Mouse (Mus musculus): ENCODE results near the gene Napsa. TPM values are rescaled to one million over a fixed set of nuclear protein-coding genes. Genes with fewer than 3 reads are reported as not detected.
A peak's percentile ranks its signal among the peaks of the same experiment; 100 is the strongest.

Napsa gene
- polyA plus RNA-seq, 1 experiment, result 256 TPM

DNA sequence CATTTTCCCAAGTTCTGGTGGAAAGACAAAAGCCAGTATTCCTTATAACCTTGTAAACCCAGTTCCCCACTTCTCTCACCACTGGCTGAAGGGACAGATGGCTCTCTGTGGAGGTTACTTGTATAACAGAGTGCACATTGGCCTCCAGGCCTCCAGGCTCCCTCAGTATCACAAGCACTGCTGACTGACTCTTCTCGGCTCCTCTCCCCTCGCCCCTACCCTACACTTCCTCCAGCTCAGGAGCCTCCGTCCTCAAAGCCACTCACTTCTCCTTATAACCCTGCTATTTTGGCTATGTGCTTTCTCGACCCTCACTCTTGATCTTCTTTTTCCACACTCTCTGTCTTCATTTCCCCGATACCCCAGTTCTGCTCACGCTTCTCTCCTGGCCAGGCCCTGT lies 6.8 kb upstream of the Napsa start:
- no peak for TF ChIP-seq POLR2A (IDR thresholded peaks at IDR 0.05; ENCODE audit: low read depth, low read length)
- no peak for TF ChIP-seq CTCF (IDR thresholded peaks at IDR 0.05; ENCODE audit: extremely low read depth, insufficient read depth, insufficient read length, insufficient replicate concordance)
- Histone ChIP-seq H3K27ac (ENCODE audit: insufficient read depth, low read length) (no peak overlapping the region), H3K4me1 (ENCODE audit: control insufficient read depth, insufficient read depth, insufficient read length) (peaks cover 4% of the 10 kb centered on the region; the same call in 1 of the 2 replicates), H3K4me3 (ENCODE audit: extremely low read depth, insufficient read depth, insufficient read length) (no peak overlapping the region), H3K27me3 (ENCODE audit: control insufficient read depth, insufficient read depth, low read length) (no peaks in the 10 kb centered on the region), H3K36me3 (ENCODE audit: control insufficient read depth, insufficient read depth, low read length) (no peaks in the 10 kb centered on the region)
- DNase-seq (ENCODE audit: low read depth in 1 of 2, low spot score in 2 of 2), result no peak
- 49% methylated on average over 6 of the region's 6 CpGs for WGBS

- DNase-seq (ENCODE audit: low read depth in 1 of 2, low spot score in 2 of 2), result no peak
- no peaks in the 10 kb centered on the region for H3K36me3 ChIP-seq (ENCODE audit: control insufficient read depth, insufficient read depth, low read length)
- H3K4me3 ChIP-seq (ENCODE audit: extremely low read depth, insufficient read depth, insufficient read length), result no peak overlapping the region
- TF ChIP-seq POLR2A (IDR thresholded peaks at IDR 0.05; ENCODE audit: low read depth, low read length), result no peak
- no peak for TF ChIP-seq CTCF (IDR thresholded peaks at IDR 0.05; ENCODE audit: extremely low read depth, insufficient read depth, insufficient read length, insufficient replicate concordance)
- no peak overlapping the region for H3K27ac ChIP-seq (ENCODE audit: insufficient read depth, low read length)
- H3K4me1 ChIP-seq (ENCODE audit: control insufficient read depth, insufficient read depth, insufficient read length), result peaks cover 18% of the 10 kb centered on the region; the same call in 1 of the 2 replicates
- 80% methylated on average over 9 of the region's 9 CpGs for WGBS
- no peaks in the 10 kb centered on the region for H3K27me3 ChIP-seq (ENCODE audit: control insufficient read depth, insufficient read depth, low read length)
These were observed 3.4 kb upstream of the Napsa start for GRCm38 (mm10) chr7:44568803-44569202.

- no peaks in the 10 kb centered on the region for H3K27me3 ChIP-seq (ENCODE audit: control insufficient read depth, insufficient read depth, low read length)
- no peaks in the 10 kb centered on the region for H3K36me3 ChIP-seq (ENCODE audit: control insufficient read depth, insufficient read depth, low read length)
- no peak overlapping the region for H3K4me3 ChIP-seq (ENCODE audit: extremely low read depth, insufficient read depth, insufficient read length)
- H3K27ac ChIP-seq (ENCODE audit: insufficient read depth, low read length), result peak overlapping the region; percentile 93
- peak in 1 of 2 experiments; percentile 35 for DNase-seq (ENCODE audit: low read depth in 1 of 2, low spot score in 2 of 2)
- peaks cover 18% of the 10 kb centered on the region; the same call in 1 of the 2 replicates for H3K4me1 ChIP-seq (ENCODE audit: control insufficient read depth, insufficient read depth, insufficient read length)
- TF ChIP-seq POLR2A (IDR thresholded peaks at IDR 0.05; ENCODE audit: low read depth, low read length) (no peak), CTCF (IDR thresholded peaks at IDR 0.05; ENCODE audit: extremely low read depth, insufficient read depth, insufficient read length, insufficient replicate concordance) (no peak)
- 22% methylated on average over 6 of the region's 6 CpGs for WGBS
These were observed 1.2 kb upstream of the Napsa start for GRCm38 (mm10) chr7:44570989-44571388.

DNA sequence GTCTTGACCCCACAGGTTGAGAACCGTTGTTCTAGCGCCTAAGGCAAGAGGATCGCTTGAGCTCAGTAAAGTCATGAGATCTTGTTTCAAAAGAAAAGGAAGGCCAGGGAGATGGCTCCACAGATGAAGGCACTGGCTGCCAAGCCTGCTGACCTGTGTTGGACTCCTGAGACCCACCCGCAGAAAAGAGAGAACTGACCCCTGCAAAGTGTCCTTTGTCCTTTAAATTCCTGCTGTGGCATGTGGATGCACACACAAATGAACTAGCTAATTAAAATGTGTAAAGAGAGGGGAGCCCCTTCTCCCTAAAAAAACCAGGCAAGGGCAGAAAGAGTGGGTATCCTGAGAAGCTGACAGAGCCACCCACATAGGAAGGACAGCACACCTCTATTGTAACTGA lies 369 bp upstream of the Napsa start:
- peaks cover 18% of the 10 kb centered on the region; the same call in 1 of the 2 replicates for H3K4me1 ChIP-seq (ENCODE audit: control insufficient read depth, insufficient read depth, insufficient read length)
- H3K27ac ChIP-seq (ENCODE audit: insufficient read depth, low read length), result peak overlapping the region; percentile 93
- no peak for DNase-seq (ENCODE audit: low read depth in 1 of 2, low spot score in 2 of 2)
- no peak overlapping the region for H3K4me3 ChIP-seq (ENCODE audit: extremely low read depth, insufficient read depth, insufficient read length)
- WGBS, result 60% methylated on average over 4 of the region's 4 CpGs
- H3K36me3 ChIP-seq (ENCODE audit: control insufficient read depth, insufficient read depth, low read length), result peaks cover 2% of the 10 kb centered on the region; the same call in 1 of the 2 replicates
- no peaks in the 10 kb centered on the region for H3K27me3 ChIP-seq (ENCODE audit: control insufficient read depth, insufficient read depth, low read length)
- TF ChIP-seq POLR2A (IDR thresholded peaks at IDR 0.05; ENCODE audit: low read depth, low read length), result no peak; the same call in 1 of the 2 replicates
- TF ChIP-seq CTCF (IDR thresholded peaks at IDR 0.05; ENCODE audit: extremely low read depth, insufficient read depth, insufficient read length, insufficient replicate concordance), result no peak

- peak overlapping the region; percentile 93 for H3K27ac ChIP-seq (ENCODE audit: insufficient read depth, low read length)
- peaks cover 18% of the 10 kb centered on the region; the same call in 1 of the 2 replicates for H3K4me1 ChIP-seq (ENCODE audit: control insufficient read depth, insufficient read depth, insufficient read length)
- WGBS, result 29% methylated on average over 5 of the region's 5 CpGs
- H3K36me3 ChIP-seq (ENCODE audit: control insufficient read depth, insufficient read depth, low read length), result peaks cover 4% of the 10 kb centered on the region; the same call in 1 of the 2 replicates
- H3K27me3 ChIP-seq (ENCODE audit: control insufficient read depth, insufficient read depth, low read length), result no peaks in the 10 kb centered on the region
- TF ChIP-seq POLR2A (IDR thresholded peaks at IDR 0.05; ENCODE audit: low read depth, low read length) (no peak), CTCF (IDR thresholded peaks at IDR 0.05; ENCODE audit: extremely low read depth, insufficient read depth, insufficient read length, insufficient replicate concordance) (no peak)
- H3K4me3 ChIP-seq (ENCODE audit: extremely low read depth, insufficient read depth, insufficient read length), result peak overlapping the region; percentile 58
- no peak for DNase-seq (ENCODE audit: low read depth in 1 of 2, low spot score in 2 of 2)
These were observed 840 bp downstream of the Napsa start for GRCm38 (mm10) chr7:44572956-44573484.

GRCm38 (mm10) chr7:44576333-44576844 lies 4.2 kb downstream of the Napsa start:
- 81% methylated on average over 5 of the region's 5 CpGs for WGBS
- peaks cover 13% of the 10 kb centered on the region; the same call in 1 of the 2 replicates for H3K36me3 ChIP-seq (ENCODE audit: control insufficient read depth, insufficient read depth, low read length)
- no peak overlapping the region for H3K4me3 ChIP-seq (ENCODE audit: extremely low read depth, insufficient read depth, insufficient read length)
- peaks cover 5% of the 10 kb centered on the region; the same call in 1 of the 2 replicates for H3K4me1 ChIP-seq (ENCODE audit: control insufficient read depth, insufficient read depth, insufficient read length)
- H3K27me3 ChIP-seq (ENCODE audit: control insufficient read depth, insufficient read depth, low read length), result no peaks in the 10 kb centered on the region
- no peak overlapping the region for H3K27ac ChIP-seq (ENCODE audit: insufficient read depth, low read length)
- no peak for DNase-seq (ENCODE audit: low read depth in 1 of 2, low spot score in 2 of 2)
- TF ChIP-seq CTCF (IDR thresholded peaks at IDR 0.05; ENCODE audit: extremely low read depth, insufficient read depth, insufficient read length, insufficient replicate concordance) (no peak), POLR2A (IDR thresholded peaks at IDR 0.05; ENCODE audit: low read depth, low read length) (no peak)

- Histone ChIP-seq H3K4me3 (ENCODE audit: extremely low read depth, insufficient read depth, insufficient read length) (no peak overlapping the region), H3K27me3 (ENCODE audit: control insufficient read depth, insufficient read depth, low read length) (no peaks in the 10 kb centered on the region), H3K4me1 (ENCODE audit: control insufficient read depth, insufficient read depth, insufficient read length) (no peaks in the 10 kb centered on the region), H3K36me3 (ENCODE audit: control insufficient read depth, insufficient read depth, low read length) (peaks cover 27% of the 10 kb centered on the region), H3K27ac (ENCODE audit: insufficient read depth, low read length) (no peak overlapping the region)
- TF ChIP-seq CTCF (IDR thresholded peaks at IDR 0.05; ENCODE audit: extremely low read depth, insufficient read depth, insufficient read length, insufficient replicate concordance) (no peak), POLR2A (IDR thresholded peaks at IDR 0.05; ENCODE audit: low read depth, low read length) (no peak)
- DNase-seq (ENCODE audit: low read depth in 1 of 2, low spot score in 2 of 2), result no peak
- 92% methylated on average over 6 of the region's 6 CpGs for WGBS
These were observed 9.5 kb downstream of the Napsa start for GRCm38 (mm10) chr7:44581637-44582036.
